Mouse (Mus musculus): ENCODE measurements at regions not wholly inside any gene's neighbourhood (a gene's known extent, or its start where the extent isn't known, plus 50 kb on each side); places are given as distances from the start of the nearest gene placed in this dataset.

DNA sequence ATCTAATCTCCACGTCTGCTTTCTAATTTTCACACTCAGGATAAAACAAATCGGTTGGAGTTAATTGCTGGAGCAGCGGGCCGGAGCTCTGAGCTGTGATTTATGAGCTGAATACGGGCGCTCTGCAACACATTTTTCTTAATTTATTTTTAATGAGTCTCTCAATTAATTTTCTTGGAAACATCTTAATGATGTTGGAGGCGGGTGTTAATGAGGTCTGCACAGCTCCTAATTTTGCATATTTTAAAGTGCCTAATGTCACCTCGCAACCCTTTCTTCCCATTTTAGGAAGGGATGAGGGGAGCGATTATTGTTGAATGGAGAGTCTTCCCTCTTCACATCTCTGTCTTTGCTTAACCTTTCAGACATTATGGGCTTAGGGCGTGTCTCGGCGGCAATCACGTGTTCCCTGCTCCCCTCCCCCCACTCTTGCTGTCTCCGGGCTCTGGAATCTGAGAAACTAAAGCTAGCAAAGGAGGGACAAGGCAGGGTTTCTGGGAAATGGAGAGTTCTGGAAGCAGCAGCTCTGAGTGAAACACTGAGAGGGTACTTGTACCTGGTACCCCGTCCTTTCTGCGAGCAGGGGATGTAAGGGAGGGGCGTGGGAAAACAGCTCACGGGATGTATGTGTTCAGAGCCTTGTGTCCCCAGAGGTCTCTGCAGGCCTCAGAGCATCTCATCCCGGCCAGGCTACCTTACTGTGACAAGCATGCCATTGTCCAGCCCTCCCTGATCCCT is 56.8 kb upstream of the Pmfbp1 start:
- Histone ChIP-seq H3K79me2 (replicated peaks; ENCODE audit: control insufficient read depth, extremely low read depth, insufficient read depth, poor library complexity, severe bottlenecking) (no peaks in the 10 kb centered on the region), H3K4me2 (ENCODE audit: insufficient read depth, low read depth, poor library complexity, severe bottlenecking) (no peak overlapping the region), H3K9me3 (replicated peaks; ENCODE audit: low read length) (peaks cover 2% of the 10 kb centered on the region), H3K27me3 (replicated peaks) (no peaks in the 10 kb centered on the region), H3K4me1 (ENCODE audit: control insufficient read depth in 1 of 2, insufficient read depth in 2 of 2) (no peaks in the 10 kb centered on the region), H3K36me3 (replicated peaks in 1 of 2; ENCODE audit: control insufficient read depth in 1 of 2, insufficient read depth in 1 of 2, low read length in 1 of 2) (no peaks in the 10 kb centered on the region), H3K9ac (ENCODE audit: insufficient read depth, low read depth) (no peak overlapping the region), H3K4me3 (replicated peaks in 1 of 3; ENCODE audit: low read depth in 2 of 3, low read length in 2 of 3, poor library complexity in 1 of 3) (no peak overlapping the region), H3K27ac (ENCODE audit: insufficient read depth, low read depth) (no peak overlapping the region)
- DNase-seq (ENCODE audit: extremely low read depth) = no peak
- TF ChIP-seq BHLHE40 (IDR thresholded peaks at IDR 0.05; ENCODE audit: low read depth, low read length) (no peak), RCOR1 (conservative IDR thresholded peaks at IDR 0.05; ENCODE audit: low read depth, low read length) (no peak), CTCF (conservative IDR thresholded peaks at IDR 0.05 in 1 of 2, IDR thresholded peaks at IDR 0.05 in 1 of 2; ENCODE audit: low read depth in 2 of 2, low read length in 2 of 2) (no peak), ZMIZ1 (IDR thresholded peaks at IDR 0.05; ENCODE audit: low read depth, low read length) (no peak), POLR2A (IDR thresholded peaks at IDR 0.05; ENCODE audit: low read depth, low read length) (no peak), ELF1 (IDR thresholded peaks at IDR 0.05; ENCODE audit: low read depth, low read length) (no peak), MAFK (IDR thresholded peaks at IDR 0.05; ENCODE audit: insufficient replicate concordance, low read length) (no peak), PAX5 (IDR thresholded peaks at IDR 0.05; ENCODE audit: low read length) (no peak), JUND (conservative IDR thresholded peaks at IDR 0.05; ENCODE audit: low read depth, low read length) (no peak), USF1 (IDR thresholded peaks at IDR 0.05; ENCODE audit: low read depth, low read length) (no peak), MAZ (IDR thresholded peaks at IDR 0.05; ENCODE audit: low read depth, low read length) (no peak), MYC (IDR thresholded peaks at IDR 0.05; ENCODE audit: low read depth, low read length) (no peak), ZC3H11A (IDR thresholded peaks at IDR 0.05; ENCODE audit: low read depth, low read length) (no peak), IRF4 (IDR thresholded peaks at IDR 0.05; ENCODE audit: low read depth, low read length) (no peak)
- dilution Hi-C loops (cut with MboI; ENCODE audit: extremely low pct_ligation_motif_present, extremely low pct_unique_long_range_greater_than_20kb, low sequenced_read_pairs) (no loop called here), in situ Hi-C loops (cut with MboI; ENCODE audit: low pct_ligation_motif_present, low pct_unique_long_range_greater_than_20kb, low sequenced_read_pairs) (no loop called here)

DNA sequence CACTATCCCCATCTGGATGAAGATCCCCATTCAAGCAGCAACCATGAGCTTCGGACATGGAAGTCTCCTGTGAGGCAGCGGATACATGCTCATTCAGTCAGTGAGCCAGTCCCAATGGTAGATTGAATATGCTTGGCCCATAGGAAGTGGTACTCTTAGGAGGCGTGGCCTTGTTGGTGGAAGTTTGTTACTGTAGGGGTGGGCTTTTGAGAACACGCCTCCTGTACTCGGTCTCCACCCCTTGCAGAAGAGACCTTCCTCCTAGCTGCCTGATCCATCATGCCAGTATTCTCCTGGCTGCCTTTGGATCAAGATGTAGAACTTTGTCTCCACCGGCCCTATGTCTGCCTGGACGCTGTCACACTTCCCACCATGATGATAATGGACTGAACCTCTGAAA is 55.3 kb upstream of the Pmfbp1 start:
- dilution Hi-C loops (cut with MboI; ENCODE audit: extremely low pct_ligation_motif_present, extremely low pct_unique_long_range_greater_than_20kb, low sequenced_read_pairs) (no loop called here), in situ Hi-C loops (cut with MboI; ENCODE audit: low pct_ligation_motif_present, low pct_unique_long_range_greater_than_20kb, low sequenced_read_pairs) (no loop called here)
- no peaks in the 10 kb centered on the region for H3K27me3 ChIP-seq (replicated peaks)
- H3K4me3 ChIP-seq (replicated peaks in 1 of 3; ENCODE audit: low read depth in 2 of 3, low read length in 2 of 3, poor library complexity in 1 of 3) = no peak overlapping the region
- no peaks in the 10 kb centered on the region for H3K36me3 ChIP-seq (replicated peaks in 1 of 2; ENCODE audit: control insufficient read depth in 1 of 2, insufficient read depth in 1 of 2, low read length in 1 of 2)
- H3K27ac ChIP-seq (ENCODE audit: insufficient read depth, low read depth) = no peak overlapping the region
- TF ChIP-seq EP300 (IDR thresholded peaks at IDR 0.05; ENCODE audit: low read length) (no peak), PAX5 (IDR thresholded peaks at IDR 0.05; ENCODE audit: low read length) (no peak), NRF1 (IDR thresholded peaks at IDR 0.05; ENCODE audit: low read depth, low read length) (no peak), JUN (IDR thresholded peaks at IDR 0.05; ENCODE audit: insufficient read depth, low read depth, low read length) (no peak), IRF4 (IDR thresholded peaks at IDR 0.05; ENCODE audit: low read depth, low read length) (no peak), JUND (conservative IDR thresholded peaks at IDR 0.05; ENCODE audit: low read depth, low read length) (no peak), POLR2A (IDR thresholded peaks at IDR 0.05; ENCODE audit: low read depth, low read length) (no peak), BHLHE40 (IDR thresholded peaks at IDR 0.05; ENCODE audit: low read depth, low read length) (no peak), CHD2 (IDR thresholded peaks at IDR 0.05; ENCODE audit: low read length) (no peak), HCFC1 (IDR thresholded peaks at IDR 0.05; ENCODE audit: low read depth, low read length) (no peak), POLR2AphosphoS2 (IDR thresholded peaks at IDR 0.05; ENCODE audit: low read depth, low read length) (no peak), CHD1 (IDR thresholded peaks at IDR 0.05; ENCODE audit: low read depth, low read length) (no peak), TCF12 (IDR thresholded peaks at IDR 0.05; ENCODE audit: low read depth, low read length) (no peak)
- no peaks in the 10 kb centered on the region for H3K79me2 ChIP-seq (replicated peaks; ENCODE audit: control insufficient read depth, extremely low read depth, insufficient read depth, poor library complexity, severe bottlenecking)
- DNase-seq (ENCODE audit: extremely low read depth) = no peak
- H3K9me3 ChIP-seq (replicated peaks; ENCODE audit: low read length) = peaks cover 2% of the 10 kb centered on the region
- no peak overlapping the region for H3K4me2 ChIP-seq (ENCODE audit: insufficient read depth, low read depth, poor library complexity, severe bottlenecking)
- H3K4me1 ChIP-seq (ENCODE audit: control insufficient read depth in 1 of 2, insufficient read depth in 2 of 2) = no peaks in the 10 kb centered on the region
- H3K9ac ChIP-seq (ENCODE audit: insufficient read depth, low read depth) = no peak overlapping the region

Measured in CH12.LX (cell line).